Mouse (Mus musculus): ENCODE measurements around the gene Tnfaip8l1.

- TF ChIP-seq CTCF (IDR thresholded peaks at IDR 0.05; ENCODE audit: insufficient read depth, low read length) (no peak), POLR2A (IDR thresholded peaks at IDR 0.05; ENCODE audit: borderline replicate concordance, extremely low read depth, low read depth, low read length) (no peak)
Measured at GRCm38 (mm10) chr17:56206986-56207674, 44.9 kb downstream of the Tnfaip8l1 start.

Measured in lung, adult 2 months (tissue).